In genomic region chr2:117912722-117913121, GRCm38 (mm10) we compare ENCODE assay signal across 17 mouse cellular contexts.
DNase-seq lines count a peak whose midpoint lies in the region; ATAC-seq and TF ChIP-seq lines count a peak whose summit lies in the region.
"Had no signal": no experiment of that assay in that cellular context is flagged by ENCODE, and none has a peak within 500 bp of the region (broad histone marks: within the 10 kb centered on the region; RNA-seq: fewer than 3 reads in every experiment).

No protein-coding gene starts in this region.

- TF ChIP-seq CTCF in liver, adult 2 months (IDR thresholded peaks at IDR 0.05; ENCODE audit: low read depth, low read length), result peak; percentile 29

- H3K9ac ChIP-seq in liver, adult 2 months (ENCODE audit: low read depth, low read length), result no peak overlapping the region
- H3K9ac ChIP-seq: embryonic facial prominence, embryonic 15.5 days; heart, embryonic 15.5 days; limb, embryonic 13.5 days had no signal

- no peaks in the 10 kb centered on the region for H3K36me3 ChIP-seq in liver, adult 2 months (ENCODE audit: control insufficient read depth, insufficient read depth, low read length)
- H3K36me3 ChIP-seq: embryonic facial prominence, embryonic 15.5 days; G1E; heart, embryonic 15.5 days; limb, embryonic 13.5 days had no signal

- WGBS in liver, adult 2 months, result 80% methylated on average over 2 of the region's 2 CpGs

- H3K27me3 ChIP-seq in liver, adult 2 months (ENCODE audit: control insufficient read depth, insufficient read depth, low read length), result no peaks in the 10 kb centered on the region
- H3K27me3 ChIP-seq: embryonic facial prominence, embryonic 15.5 days; heart, embryonic 15.5 days; limb, embryonic 13.5 days had no signal

- no peak overlapping the region for H3K27ac ChIP-seq in liver, adult 2 months (replicated peaks; ENCODE audit: insufficient read depth, low read depth, low read length)
- H3K27ac ChIP-seq: embryonic facial prominence, embryonic 15.5 days; heart, embryonic 15.5 days; limb, embryonic 13.5 days; macrophage had no signal

- peak; percentile 43 for ATAC-seq in megakaryocyte, adult 5-6 weeks (ENCODE audit: poor library complexity, severe bottlenecking)
- ATAC-seq: forebrain, embryonic 16.5 days had no signal

- no peak overlapping the region for H3K4me3 ChIP-seq in liver, adult 2 months (ENCODE audit: insufficient read depth, low read depth, low read length)
- H3K4me3 ChIP-seq: embryonic facial prominence, embryonic 15.5 days; heart, embryonic 15.5 days; limb, embryonic 13.5 days had no signal

- no peaks in the 10 kb centered on the region for H3K4me1 ChIP-seq in liver, adult 2 months (ENCODE audit: control insufficient read depth, insufficient read depth, low read length)
- H3K4me1 ChIP-seq: embryonic facial prominence, embryonic 15.5 days; heart, embryonic 15.5 days; limb, embryonic 13.5 days had no signal

- TF ChIP-seq POLR2A in liver, adult 2 months (IDR thresholded peaks at IDR 0.05; ENCODE audit: extremely low read depth, insufficient read depth, low read length), result no peak

- no peak for DNase-seq in liver, adult 2 months (ENCODE audit: extremely low read depth, low read depth, low spot score)
- DNase-seq in liver (no peak), A20 (ENCODE audit: low read depth, low spot score) (peak; percentile 14), ES-CJ7 (ENCODE audit: low read depth, low spot score) (peak; percentile 12)
- no peak for DNase-seq in urinary bladder, adult 18-20 months (ENCODE audit: low spot score in 2 of 2)
- no peak for DNase-seq in left cerebral cortex, postnatal 14 days (ENCODE audit: low spot score in 2 of 2)
- DNase-seq: cerebellum, postnatal 10 days; gastrocnemius, postnatal 36 days; kidney, postnatal 14 days; right cerebral cortex, postnatal 25 days had no signal

- intact Hi-C loops in left cerebral cortex, postnatal 14 days (cut with DNase I), result no loop called here

- H3K79me2 ChIP-seq in liver, adult 2 months (ENCODE audit: control insufficient read depth, insufficient read depth, low read length), result no peaks in the 10 kb centered on the region

Comparison
In these comparisons a context has a peak if more than half of its experiments do, and no peak if none do; other contexts are left out.
1. DNase-seq: peak in A20 (single experiment) and ES-CJ7 (single experiment); none in liver, adult 2 months (single experiment), liver (single experiment), urinary bladder, adult 18-20 months (0 of 2) and left cerebral cortex, postnatal 14 days (0 of 2).